Mouse (Mus musculus): ENCODE measurements around the gene Kctd18. TPM values are rescaled to one million over a fixed set of nuclear protein-coding genes. Genes with fewer than 3 reads are reported as not detected.

The Kctd18 gene
- total RNA-seq, 2 experiments from 2014 or later = 17.8 to 19.1 TPM

GRCm38 (mm10) chr1:57917342-57917741, 101.4 kb downstream of the Kctd18 start:
- ATAC-seq (replicated peaks; ENCODE audit: low FRiP score, low TSS enrichment, poor library complexity, severe bottlenecking) = no peak

DNA sequence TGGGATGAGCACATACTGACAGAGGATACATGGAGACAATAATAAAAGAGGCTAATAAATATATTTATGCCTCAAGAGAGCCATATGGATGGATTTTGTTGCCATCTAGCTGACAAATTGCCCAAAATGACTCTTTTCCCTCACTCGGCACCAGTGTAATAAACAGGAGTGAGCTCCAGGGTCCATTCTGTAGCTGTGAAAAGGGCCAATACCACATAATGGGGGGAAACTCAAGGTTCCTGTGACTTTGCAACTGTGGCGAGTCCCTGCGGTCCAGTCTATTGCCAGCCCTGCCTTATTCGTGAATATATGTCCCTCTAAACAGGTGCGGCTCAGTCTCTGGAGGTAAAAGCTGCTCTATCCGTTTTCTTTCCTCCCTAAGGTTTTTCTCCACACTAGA, 107.2 kb downstream of the Kctd18 start:
- no peak for ATAC-seq (replicated peaks; ENCODE audit: low FRiP score, low TSS enrichment, poor library complexity, severe bottlenecking)

- ATAC-seq (replicated peaks; ENCODE audit: low FRiP score, low TSS enrichment, poor library complexity, severe bottlenecking) = no peak
Measured at GRCm38 (mm10) chr1:57906312-57906711, 112.4 kb downstream of the Kctd18 start.

DNA sequence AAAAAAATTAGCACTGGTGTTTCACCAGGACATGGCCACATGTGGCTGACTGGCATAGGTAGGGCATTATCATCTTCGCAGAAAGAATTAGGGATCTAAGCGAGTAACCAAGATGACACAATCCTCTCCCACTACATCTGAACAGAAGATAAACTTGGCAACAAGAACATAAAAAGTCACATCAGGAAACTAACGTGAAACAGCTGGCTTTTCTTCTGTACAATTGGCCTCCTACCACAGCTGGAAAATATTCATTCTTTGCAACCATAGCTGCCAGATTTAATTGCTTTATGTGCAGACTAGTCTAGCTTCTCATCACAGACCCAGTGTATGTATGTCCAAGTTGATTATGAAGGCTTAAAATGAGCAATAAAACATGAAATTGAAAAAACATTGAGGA, 112.8 kb downstream of the Kctd18 start:
- no peak for ATAC-seq (replicated peaks; ENCODE audit: low FRiP score, low TSS enrichment, poor library complexity, severe bottlenecking)

Other genes starting within 250 kb of the Kctd18 start
- gene Spats2l, start 244.8 kb downstream of the Kctd18 start, total RNA-seq (2014; fragmentation: Nextera tagmentation) = not detected in 2 replicates
- gene Spats2l, start 244.8 kb downstream of the Kctd18 start, total RNA-seq (2017) = not detected in 2 replicates
- gene Sgo2a, start 23.0 kb downstream of the Kctd18 start, total RNA-seq (2014; fragmentation: Nextera tagmentation) = 17.5 and 17.8 TPM in 2 replicates
- gene Sgo2a, start 23.0 kb downstream of the Kctd18 start, total RNA-seq (2017) = 15.1 and 15.5 TPM in 2 replicates
- gene Aox1, start 11.0 kb upstream of the Kctd18 start, total RNA-seq (2014; fragmentation: Nextera tagmentation) = not detected in 2 replicates
- gene Aox1, start 11.0 kb upstream of the Kctd18 start, total RNA-seq (2017) = not detected in 2 replicates
- not detected in 2 replicates for gene Aox3, start 94.2 kb upstream of the Kctd18 start, total RNA-seq (2014; fragmentation: Nextera tagmentation)
- not detected in 2 replicates for gene Aox3, start 94.2 kb upstream of the Kctd18 start, total RNA-seq (2017)
- 0.42 TPM in 1 of 2 replicates, not detected in the other for gene Aox4, start 191.4 kb upstream of the Kctd18 start, total RNA-seq (2014; fragmentation: Nextera tagmentation)
- gene Aox4, start 191.4 kb upstream of the Kctd18 start, total RNA-seq (2017) = not detected in 2 replicates

All from megakaryocyte-erythroid progenitor cell, adult 5-6 weeks (primary cell).